Mouse (Mus musculus) spleen, adult 2 months (tissue): ENCODE measurements at regions not wholly inside any gene's neighbourhood (a gene's known extent, or its start where the extent isn't known, plus 50 kb on each side); places are given as distances from the start of the nearest gene placed in this dataset.

ENCODE experiments used
- CTCF ChIP-seq: fragments of 200-500 bp; IDR thresholded peaks from 2 replicates; pipeline ENCODE4 v1.5.1; 2011; ENCODE audit warnings: mild to moderate bottlenecking, inconsistent platforms; ENCODE audit not compliant: insufficient read depth, insufficient read length, insufficient replicate concordance; ENCODE audit errors: extremely low read depth
- POLR2A ChIP-seq: fragments of 200-500 bp; IDR thresholded peaks from 2 replicates; pipeline ENCODE4 v1.6.1; 2011; ENCODE audit warnings: low read depth, low read length, inconsistent platforms

DNA sequence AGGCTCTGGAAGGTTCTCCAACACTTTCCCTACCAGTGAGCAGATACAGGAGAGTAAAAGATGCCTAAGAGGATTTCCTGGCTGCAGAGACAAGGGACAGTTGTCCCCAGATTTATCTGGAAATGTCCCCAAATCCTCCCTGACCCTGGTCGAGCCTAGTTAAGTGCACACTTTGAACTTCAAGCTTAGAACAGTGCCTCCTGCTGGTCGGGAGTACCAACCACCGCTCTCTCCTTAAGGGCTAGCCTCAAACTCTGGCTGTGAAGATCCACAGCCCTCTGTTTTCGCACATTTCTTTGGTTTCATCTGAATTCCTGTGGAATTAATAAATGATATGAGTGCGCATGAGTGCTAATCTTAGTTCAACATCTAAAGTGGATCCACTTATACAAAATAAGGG, 146.1 kb upstream of the Sfswap start:
- TF ChIP-seq POLR2A, result no peak
- no peak for TF ChIP-seq CTCF
